Mouse (Mus musculus) hindbrain, postnatal 0 days (tissue): ENCODE data around the gene Rassf8. TPM values are rescaled to one million over a fixed set of nuclear protein-coding genes. Genes with fewer than 3 reads are reported as not detected.

Experiments used
- ATAC-seq: fragments of 200-750 bp; cut with Nextera tagmentation; 2 replicates; pipeline ENCODE4 v1.8.0; 2017; ENCODE audit warnings: mild to moderate bottlenecking, moderate TSS enrichment, moderate library complexity
- DNase-seq: peaks from one replicate; pipeline ENCODE4 v3.0.0-alpha.2; 2015; ENCODE audit warnings: low spot score
- H3K27ac ChIP-seq: fragments of 300-500 bp; sonication (generic); 2 replicates; pipeline ENCODE4 v1.5.1; 2014; ENCODE audit warnings: mild to moderate bottlenecking
- H3K27me3 ChIP-seq: fragments of 300-500 bp; sonication (generic); 2 replicates; pipeline ENCODE4 v1.6.1; 2014; ENCODE audit warnings: low read length, mixed read lengths; ENCODE audit not compliant: insufficient read depth
- H3K36me3 ChIP-seq: fragments of 300-500 bp; sonication (generic); 2 replicates; pipeline ENCODE4 v1.6.1; 2014; ENCODE audit warnings: low read length, mixed read lengths; ENCODE audit not compliant: insufficient read depth
- H3K4me1 ChIP-seq: fragments of 300-500 bp; sonication (generic); 2 replicates; pipeline ENCODE4 v1.6.1; 2014; ENCODE audit warnings: antibody characterized with exemption, low read length, mixed read lengths; ENCODE audit not compliant: insufficient read depth
- H3K4me2 ChIP-seq: fragments of 300-500 bp; sonication (generic); 2 replicates; pipeline ENCODE4 v1.6.1; 2014; ENCODE audit warnings: low read depth, mild to moderate bottlenecking, low read length, moderate library complexity, mixed read lengths
- H3K4me3 ChIP-seq: fragments of 300-500 bp; sonication (generic); 2 replicates; pipeline ENCODE4 v1.5.1; 2014; ENCODE audit warnings: low read length
- H3K9ac ChIP-seq: fragments of 300-500 bp; sonication (generic); replicated peaks from 2 replicates; pipeline ENCODE4 v1.6.1; 2014; ENCODE audit warnings: mild to moderate bottlenecking, low read length, moderate library complexity, mixed read lengths
- H3K9me3 ChIP-seq: fragments of 300-500 bp; sonication (generic); 2 replicates; pipeline ENCODE4 v1.6.1; 2016; ENCODE audit warnings: low read length, mixed read lengths
- CTCF ChIP-seq: IDR thresholded peaks from 2 replicates; pipeline ENCODE4 v1.5.1; 2016; ENCODE audit warnings: antibody characterized with exemption, control low read depth, low read depth
- WGBS: fragments of 180-500 bp; shearing (Covaris S2); extraction: QIAGEN DNeasy Blood & Tissue Kit; methylation state at CpG from one replicate; pipeline ENCODE4 v1.1.7; 2014; 5-methylcytosine and 5-hydroxymethylcytosine counted together
- polyA plus RNA-seq: library from polyadenylated mRNA; unstranded; fragments of >200 nt; fragmentation: Nextera tagmentation; extraction: Ambion mirVana; gene quantifications from 2 replicates; pipeline ENCODE4 v1.2.1, GENCODE M21; 2015
- total RNA-seq: library from RNA; depleted of rRNA; stranded (reverse); fragments of >200 nt; gene quantifications from 2 replicates; pipeline ENCODE4 v1.2.3, GENCODE M21; 2014

Gene Rassf8
- total and polyA plus RNA-seq, 2 experiments from 2014 or later: 6.5 to 18.6 TPM

DNA sequence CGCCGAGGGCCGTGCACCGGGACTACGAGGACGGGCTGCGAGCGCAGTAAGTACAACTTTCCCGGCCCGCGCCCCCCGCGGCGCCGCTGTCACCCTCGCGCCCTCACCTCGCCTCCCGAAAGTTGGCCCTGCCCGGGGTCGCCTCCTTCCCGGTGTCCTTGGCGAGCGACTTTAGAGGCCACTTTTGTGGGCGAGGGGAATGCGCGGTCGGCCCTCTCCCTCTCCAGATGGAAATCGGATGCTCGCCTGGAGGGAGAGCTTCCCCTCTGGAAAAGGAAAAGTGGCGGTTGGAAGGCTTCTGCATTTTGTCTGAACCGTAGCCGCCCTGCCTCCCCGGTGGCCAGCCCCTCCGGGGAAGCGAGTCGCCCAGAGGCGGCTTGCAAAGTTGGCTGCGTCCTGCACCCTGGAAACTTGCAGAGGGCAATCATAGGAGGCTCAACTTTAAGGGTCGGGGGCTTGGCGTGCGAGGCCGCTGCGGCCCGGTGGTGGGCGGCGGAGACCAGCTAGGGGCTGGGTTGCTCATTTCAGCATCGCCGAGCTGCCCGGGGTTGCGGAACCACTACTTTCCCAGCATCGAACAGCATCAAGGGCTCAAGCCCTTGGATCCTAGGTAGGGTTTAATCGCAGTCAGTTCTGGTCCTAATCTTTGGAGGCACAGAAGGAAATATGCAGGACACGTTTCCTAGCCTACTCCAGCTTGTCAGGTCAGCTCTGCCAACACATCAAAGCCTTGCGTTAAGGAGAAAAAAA is 548 bp downstream of the Rassf8 start:
- Histone ChIP-seq H3K36me3 (no peaks in the 10 kb centered on the region), H3K4me2 (peak overlapping the region; percentile 66), H3K27ac (peak overlapping the region; percentile 83), H3K9ac (peak overlapping the region; percentile 72), H3K9me3 (no peaks in the 10 kb centered on the region), H3K4me3 (peak overlapping the region; percentile 58), H3K4me1 (no peaks in the 10 kb centered on the region), H3K27me3 (no peaks in the 10 kb centered on the region)
- TF ChIP-seq CTCF: no peak
- 0 out of 2 replicates have a peak, but pooled peaks have one; percentile 4 for ATAC-seq
- WGBS: under 1% methylated on average over 55 of the region's 55 CpGs
- peak; percentile 49 for DNase-seq

DNA sequence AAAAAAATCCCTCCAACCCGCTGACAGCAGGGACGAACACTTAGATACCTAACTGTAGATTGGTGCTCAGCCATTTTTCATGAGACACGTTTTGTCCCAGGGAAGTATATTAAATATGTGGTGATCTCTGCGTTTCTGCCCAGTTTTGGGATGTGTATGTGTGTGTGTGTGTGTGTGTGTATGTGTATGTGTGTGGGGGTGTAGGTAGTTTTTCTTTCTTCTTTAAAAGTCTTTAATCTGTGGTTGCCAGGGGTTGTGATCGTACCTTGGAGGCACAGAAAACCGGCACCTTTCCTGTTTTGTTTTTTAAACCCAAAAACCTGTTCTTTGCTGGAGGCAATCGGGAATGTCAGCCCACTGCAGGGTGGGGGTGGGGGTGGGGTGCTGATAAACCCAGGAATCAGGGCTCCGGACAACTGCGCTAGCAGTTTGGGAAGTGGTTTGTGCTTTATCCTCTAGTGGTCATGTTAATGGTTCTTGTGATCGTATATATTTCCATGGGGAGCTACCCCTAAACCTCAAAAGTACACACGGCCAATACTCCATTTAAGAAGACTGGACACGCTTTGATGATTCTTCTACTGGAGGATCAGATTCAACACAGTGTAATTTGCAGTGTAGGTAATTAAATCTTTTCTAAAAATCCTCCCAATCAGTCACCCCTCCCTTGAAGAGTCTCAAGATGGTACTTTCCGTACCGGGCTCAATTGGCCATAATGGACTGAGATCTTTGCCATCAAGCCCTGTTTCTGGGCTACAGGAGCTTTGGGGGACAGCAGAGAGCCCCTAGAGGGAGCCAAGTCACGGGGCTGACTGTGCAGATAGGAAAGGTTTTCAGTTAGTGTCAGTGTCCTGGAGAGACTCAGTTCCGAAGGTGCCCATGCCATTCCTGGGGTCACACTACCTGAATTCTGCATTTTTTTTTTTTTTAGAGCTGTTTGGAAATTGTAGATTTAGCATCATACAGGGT is 1.4 kb downstream of the Rassf8 start:
- Histone ChIP-seq H3K36me3 (no peaks in the 10 kb centered on the region), H3K4me2 (peak overlapping the region; percentile 66), H3K27me3 (no peaks in the 10 kb centered on the region), H3K9me3 (no peaks in the 10 kb centered on the region), H3K9ac (peak overlapping the region; percentile 72; the same call in 1 of the 2 replicates), H3K27ac (peak overlapping the region; percentile 83), H3K4me3 (peak overlapping the region; percentile 58), H3K4me1 (no peaks in the 10 kb centered on the region)
- WGBS: 13% methylated on average over 16 of the region's 16 CpGs
- DNase-seq (peak; percentile 49), ATAC-seq (no peak)
- peak; percentile 36 for TF ChIP-seq CTCF

DNA sequence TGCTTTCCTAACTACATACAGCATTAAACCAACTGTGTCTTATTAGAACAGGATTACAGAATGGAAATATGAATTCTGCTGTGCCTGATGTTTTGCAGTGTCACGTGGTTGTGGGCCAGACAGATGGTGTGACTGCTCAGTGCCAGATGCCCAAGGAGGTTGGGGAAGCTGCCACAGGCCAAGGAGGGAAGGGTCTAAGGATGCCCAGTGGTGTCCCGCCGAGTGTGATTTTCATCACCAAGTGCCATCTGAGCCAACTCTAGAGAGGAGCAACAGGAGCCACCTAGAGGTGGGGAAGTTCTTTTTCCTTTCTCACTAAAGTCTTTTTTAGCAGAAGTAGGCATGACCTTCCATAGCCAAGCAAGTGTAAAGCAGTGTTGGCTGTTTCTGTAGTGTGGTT is 3.8 kb downstream of the Rassf8 start:
- no peaks in the 10 kb centered on the region for H3K27me3 ChIP-seq
- peak; percentile 34; the same call in 1 of the 2 replicates for TF ChIP-seq CTCF
- H3K9me3 ChIP-seq: no peaks in the 10 kb centered on the region
- no peak overlapping the region for H3K4me2 ChIP-seq
- H3K27ac ChIP-seq: no peak overlapping the region
- no peaks in the 10 kb centered on the region for H3K36me3 ChIP-seq
- peak; percentile 66 for DNase-seq
- no peak for ATAC-seq
- no peaks in the 10 kb centered on the region for H3K4me1 ChIP-seq
- 60% methylated on average over 3 of the region's 3 CpGs for WGBS
- H3K4me3 ChIP-seq: no peak overlapping the region
- H3K9ac ChIP-seq: no peak overlapping the region

DNA sequence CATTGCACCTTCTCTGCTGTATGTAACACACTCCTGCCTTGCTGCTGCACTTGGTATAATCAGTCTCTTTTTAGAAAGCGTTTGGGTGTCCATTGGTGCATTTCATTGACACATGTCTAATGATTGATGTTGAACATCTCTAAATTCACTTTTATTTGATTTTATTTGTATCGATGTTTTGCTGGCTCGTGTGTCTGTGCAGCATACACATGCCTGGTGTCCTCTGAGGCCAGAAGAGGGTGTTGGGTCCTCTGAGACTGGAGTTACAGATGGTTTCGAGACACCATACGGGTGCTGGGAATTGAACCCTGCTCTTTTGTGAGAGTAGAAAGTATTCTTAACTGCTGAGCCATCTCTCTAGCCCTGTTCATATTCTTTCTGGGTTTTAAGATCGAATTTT is 6.7 kb downstream of the Rassf8 start:
- DNase-seq (no peak), ATAC-seq (no peak)
- Histone ChIP-seq H3K9ac (no peak overlapping the region), H3K4me3 (no peak overlapping the region), H3K27me3 (no peaks in the 10 kb centered on the region), H3K4me2 (no peak overlapping the region), H3K9me3 (no peaks in the 10 kb centered on the region), H3K27ac (no peak overlapping the region), H3K4me1 (peaks cover 4% of the 10 kb centered on the region; the same call in 1 of the 2 replicates), H3K36me3 (no peaks in the 10 kb centered on the region)
- TF ChIP-seq CTCF: no peak
- 83% methylated on average over 6 of the region's 6 CpGs for WGBS

DNA sequence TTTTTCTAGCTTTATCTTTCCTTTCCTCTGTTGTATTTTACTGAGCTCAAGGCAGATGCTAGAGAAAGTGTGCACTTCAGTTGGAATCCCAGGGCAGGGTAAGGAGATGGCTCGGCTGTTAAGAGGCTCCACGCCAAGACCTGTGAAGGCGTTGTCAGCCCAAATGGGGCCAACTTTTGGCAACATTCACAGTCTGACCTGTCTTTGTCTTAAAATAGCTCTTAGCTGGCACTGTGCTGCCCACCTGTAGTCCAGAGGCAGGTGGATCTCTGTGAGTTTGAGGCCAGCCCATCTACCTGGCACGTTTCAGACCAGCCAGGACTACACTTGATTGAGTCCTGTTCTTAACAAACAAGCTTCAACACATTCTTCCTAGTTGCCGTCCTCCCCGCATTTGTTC is 7.9 kb downstream of the Rassf8 start:
- no peaks in the 10 kb centered on the region for H3K27me3 ChIP-seq
- ATAC-seq: no peak
- no peak for TF ChIP-seq CTCF

DNA sequence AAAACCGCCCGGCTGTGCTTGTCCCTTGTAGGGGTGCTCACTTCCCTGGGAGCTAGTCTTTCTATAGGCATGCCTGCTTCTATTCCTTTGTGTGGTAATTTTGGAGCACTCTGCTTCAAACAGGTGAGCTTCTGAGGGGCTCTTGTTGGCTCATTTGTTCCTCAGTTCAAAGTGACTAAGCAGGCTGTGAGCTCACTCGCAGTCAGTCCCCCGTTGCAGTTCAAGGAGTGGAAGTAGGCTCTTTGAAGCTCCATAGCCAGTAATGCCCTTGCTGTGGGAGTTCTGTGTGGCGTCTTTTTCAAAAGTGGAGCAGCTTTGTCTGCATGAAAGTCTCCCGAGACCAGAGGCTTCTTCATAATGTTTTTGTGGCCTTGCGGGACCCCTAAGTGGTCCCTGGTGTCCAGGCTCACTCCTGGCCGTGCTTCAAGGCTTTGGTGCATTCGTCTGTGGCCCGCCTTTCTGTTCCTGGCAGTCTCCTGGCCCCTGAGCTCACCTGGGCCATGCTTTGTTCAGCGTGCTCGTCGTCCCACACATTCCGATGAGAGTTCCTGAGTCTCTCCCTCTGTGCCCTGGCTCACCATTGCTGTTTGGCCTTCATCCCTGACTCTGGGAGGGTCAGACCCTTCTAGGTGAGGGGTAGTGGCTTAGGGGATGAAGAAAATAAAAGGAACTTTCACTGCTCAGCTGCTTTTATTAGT is 9.5 kb downstream of the Rassf8 start:
- Histone ChIP-seq H3K9ac (no peak overlapping the region), H3K4me2 (no peak overlapping the region), H3K4me3 (no peak overlapping the region), H3K4me1 (peaks cover 7% of the 10 kb centered on the region; the same call in 1 of the 2 replicates), H3K27ac (no peak overlapping the region), H3K27me3 (no peaks in the 10 kb centered on the region), H3K36me3 (no peaks in the 10 kb centered on the region), H3K9me3 (no peaks in the 10 kb centered on the region)
- TF ChIP-seq CTCF: no peak
- no peak for ATAC-seq
- DNase-seq: no peak
- WGBS: 71% methylated on average over 14 of the region's 14 CpGs

More for the DNA sequence above, 7.9 kb downstream of the Rassf8 start:
- peaks cover 4% of the 10 kb centered on the region; the same call in 1 of the 2 replicates for H3K4me1 ChIP-seq
- no peak overlapping the region for H3K4me3 ChIP-seq
- 83% methylated on average over 6 of the region's 6 CpGs for WGBS
- no peaks in the 10 kb centered on the region for H3K9me3 ChIP-seq
- no peak for DNase-seq
- no peak overlapping the region for H3K4me2 ChIP-seq
- H3K9ac ChIP-seq: no peak overlapping the region
- H3K27ac ChIP-seq: no peak overlapping the region
- H3K36me3 ChIP-seq: no peaks in the 10 kb centered on the region
